Mouse (Mus musculus) G1E-ER4 (cell line): ENCODE data around the gene Lrriq1. TPM values are rescaled to one million over a fixed set of nuclear protein-coding genes. Genes with fewer than 3 reads are reported as not detected.

ENCODE experiments used
- GATA1 ChIP-seq: IDR thresholded peaks from one replicate; pipeline ENCODE4 v1.8.0; 2012; ENCODE audit warnings: low read length, inconsistent platforms
- polyA plus RNA-seq: library from polyadenylated mRNA; stranded (reverse); fragments of >175 nt; gene quantifications from 2 replicates; pipeline ENCODE4 v1.2.3, GENCODE M21; 2012

Lrriq1 gene
- not detected in 2 replicates for polyA plus RNA-seq

- no peak for TF ChIP-seq GATA1
Observed at GRCm38 (mm10) chr10:103235707-103236459, at the start of gene Lrriq1. Gene Lrriq1 (minus strand): TSS chr10:103236322.

- no peak for TF ChIP-seq GATA1
Observed at GRCm38 (mm10) chr10:103253842-103254803, 18.0 kb upstream of the Lrriq1 start.

- no peak for TF ChIP-seq GATA1
Observed at GRCm38 (mm10) chr10:103236460-103236772, 294 bp upstream of the Lrriq1 start.

GRCm38 (mm10) chr10:103226646-103227045 is 9.5 kb downstream of the Lrriq1 start:
- TF ChIP-seq GATA1, result no peak

GRCm38 (mm10) chr10:103194655-103195328 is 41.3 kb downstream of the Lrriq1 start:
- TF ChIP-seq GATA1, result no peak

GRCm38 (mm10) chr10:103145769-103146379 is 90.2 kb downstream of the Lrriq1 start:
- no peak for TF ChIP-seq GATA1

- TF ChIP-seq GATA1, result no peak
Observed at GRCm38 (mm10) chr10:103144927-103145768, 91.0 kb downstream of the Lrriq1 start.

GRCm38 (mm10) chr10:103142526-103142925 is 93.6 kb downstream of the Lrriq1 start:
- no peak for TF ChIP-seq GATA1

GRCm38 (mm10) chr10:103141532-103141931 is 94.6 kb downstream of the Lrriq1 start:
- no peak for TF ChIP-seq GATA1

- TF ChIP-seq GATA1, result no peak
Observed at GRCm38 (mm10) chr10:103140609-103141008, 95.5 kb downstream of the Lrriq1 start.

GRCm38 (mm10) chr10:103114629-103115028 is 121.5 kb downstream of the Lrriq1 start:
- TF ChIP-seq GATA1, result no peak

GRCm38 (mm10) chr10:103108090-103108489 is 128.0 kb downstream of the Lrriq1 start:
- no peak for TF ChIP-seq GATA1

GRCm38 (mm10) chr10:103086101-103086500 is 150.0 kb downstream of the Lrriq1 start:
- no peak for TF ChIP-seq GATA1

- TF ChIP-seq GATA1, result no peak
Observed at GRCm38 (mm10) chr10:103049593-103049992, 186.5 kb downstream of the Lrriq1 start.
